ENCODE assay signal across 17 mouse cellular contexts in the genomic region with DNA sequence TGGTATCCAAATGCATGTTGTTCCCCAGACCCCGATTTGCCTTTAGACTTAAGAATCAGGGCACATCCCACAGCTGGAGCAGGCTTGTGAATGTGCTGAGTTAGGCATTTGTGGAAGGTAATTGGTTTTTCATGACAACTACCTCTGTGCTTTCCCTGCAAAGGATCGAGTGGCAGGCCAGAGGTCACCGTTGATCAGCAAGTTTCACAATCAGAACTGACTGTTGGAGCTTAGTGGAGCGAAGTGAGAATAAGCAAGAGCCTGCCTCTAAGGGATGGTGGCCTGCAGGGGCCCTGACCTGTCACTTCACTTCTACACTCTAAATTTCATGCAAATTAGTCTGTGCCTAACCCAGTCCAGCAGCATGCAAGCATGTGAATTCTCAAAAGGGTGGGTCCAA.
A peak's percentile ranks its signal among the peaks of the same experiment; 100 is the strongest.
DNase-seq lines count a peak whose midpoint lies in the region; ATAC-seq lines count a peak whose summit lies in the region.
"Had no signal": no experiment of that assay in that cellular context is flagged by ENCODE, and none has a peak within 500 bp of the region (broad histone marks: within the 10 kb centered on the region; RNA-seq: fewer than 3 reads in every experiment).

No protein-coding gene starts in this region.

- WGBS in midbrain, embryonic 14.5 days, result 26% methylated on average over 4 of the region's 4 CpGs

- H3K9ac ChIP-seq in midbrain, embryonic 14.5 days (replicated peaks; ENCODE audit: low read length), result no peak overlapping the region
- H3K9ac ChIP-seq: liver, embryonic 15.5 days; stomach, embryonic 15.5 days had no signal

- ATAC-seq in midbrain, embryonic 14.5 days (ENCODE audit: low FRiP score, low TSS enrichment), result no peak
- ATAC-seq: inflammation-experienced regulatory T-cells, adult 6 months had no signal

- no peaks in the 10 kb centered on the region for H3K9me3 ChIP-seq in midbrain, embryonic 14.5 days (ENCODE audit: control insufficient read depth, low read length)
- H3K9me3 ChIP-seq: stomach, embryonic 15.5 days had no signal

- no peak overlapping the region for H3K27ac ChIP-seq in midbrain, embryonic 14.5 days (replicated peaks; ENCODE audit: low read depth, low read length)
- H3K27ac ChIP-seq: gastrocnemius, adult 2 months; kidney, postnatal 0 days; liver, embryonic 15.5 days; stomach, embryonic 15.5 days had no signal

- H3K4me3 ChIP-seq in midbrain, embryonic 14.5 days (replicated peaks; ENCODE audit: low read depth, low read length), result no peak overlapping the region
- H3K4me3 ChIP-seq: gastrocnemius, adult 2 months; liver, embryonic 15.5 days; stomach, embryonic 15.5 days had no signal

- H3K4me2 ChIP-seq in midbrain, embryonic 14.5 days (ENCODE audit: low read length), result no peak overlapping the region
- H3K4me2 ChIP-seq: liver, embryonic 15.5 days; stomach, embryonic 15.5 days had no signal

- H3K36me3 ChIP-seq in midbrain, embryonic 14.5 days (ENCODE audit: control insufficient read depth, insufficient read depth, low read length), result no peaks in the 10 kb centered on the region
- H3K36me3 ChIP-seq: liver, embryonic 15.5 days; stomach, embryonic 15.5 days had no signal

- H3K27me3 ChIP-seq in midbrain, embryonic 14.5 days (ENCODE audit: control insufficient read depth, insufficient read depth, low read length), result no peaks in the 10 kb centered on the region
- H3K27me3 ChIP-seq: liver, embryonic 15.5 days; stomach, embryonic 15.5 days had no signal

- no peaks in the 10 kb centered on the region for H3K4me1 ChIP-seq in midbrain, embryonic 14.5 days (ENCODE audit: control insufficient read depth, insufficient read depth, low read length)
- H3K4me1 ChIP-seq: liver, embryonic 15.5 days; stomach, embryonic 15.5 days had no signal

- peak; percentile 2 for DNase-seq in adrenal gland, postnatal 10 days
- no peak for DNase-seq in adrenal gland, adult 18-20 months (ENCODE audit: low spot score in 2 of 2)
- DNase-seq in kidney, postnatal 4 days, result peak; percentile 5 to 11
- no peak for DNase-seq in kidney, postnatal 14 days
- peak; percentile 31 for DNase-seq in embryo, embryonic 9.5 days (ENCODE audit: extremely low spot score)
- peak; percentile 31 for DNase-seq in midbrain, embryonic 14.5 days
- no peak for DNase-seq in cerebellum, adult 11 months
- DNase-seq in spleen, postnatal 36 days (ENCODE audit: low spot score in 2 of 2), result no peak
- DNase-seq: adrenal gland, adult 2 months; cerebellum, postnatal 25 days; gastrocnemius, adult 2 months; heart, adult 18-20 months; thymus, postnatal 36 days had no signal

Comparison
In these comparisons a context has a peak if more than half of its experiments do, and no peak if none do; other contexts are left out.
1. DNase-seq: peak in adrenal gland, postnatal 10 days (single experiment), kidney, postnatal 4 days (2 of 2), embryo, embryonic 9.5 days (single experiment) and midbrain, embryonic 14.5 days (single experiment); none in adrenal gland, adult 18-20 months (0 of 2), kidney, postnatal 14 days (single experiment), cerebellum, adult 11 months (single experiment) and spleen, postnatal 36 days (0 of 2).